Mouse (Mus musculus): ENCODE measurements at regions not wholly inside any gene's neighbourhood (a gene's known extent, or its start where the extent isn't known, plus 50 kb on each side); places are given as distances from the start of the nearest gene placed in this dataset.

DNA sequence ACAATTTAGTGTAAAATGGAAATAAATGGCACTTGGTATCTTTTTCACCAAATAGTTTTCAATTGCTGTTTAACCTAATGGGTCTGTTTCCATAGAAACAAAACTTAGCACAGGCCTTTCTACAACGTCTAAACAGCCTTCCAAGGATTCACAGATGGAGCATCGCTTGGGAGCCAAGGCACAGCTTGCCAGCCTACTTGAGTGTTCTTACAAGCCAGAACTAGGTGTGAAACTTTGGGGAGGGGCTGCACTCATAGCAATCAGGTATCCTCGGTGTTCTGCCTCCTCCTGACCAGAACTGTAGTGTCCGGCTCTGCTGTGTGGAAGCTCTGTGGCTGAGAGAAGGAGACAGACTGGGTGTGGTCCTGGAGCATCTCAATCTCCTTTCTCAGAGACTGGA, 99.1 kb upstream of the Far2 start:
- TF ChIP-seq CTCF (conservative IDR thresholded peaks at IDR 0.05 in 1 of 2, IDR thresholded peaks at IDR 0.05 in 1 of 2; ENCODE audit: low read depth in 2 of 2, low read length in 2 of 2) (no peak), TBP (conservative IDR thresholded peaks at IDR 0.05; ENCODE audit: low read depth, low read length) (no peak), ZKSCAN1 (IDR thresholded peaks at IDR 0.05; ENCODE audit: borderline replicate concordance, low read depth, low read length) (no peak), E2F4 (IDR thresholded peaks at IDR 0.05; ENCODE audit: insufficient replicate concordance, low read depth, low read length) (no peak), MAFK (IDR thresholded peaks at IDR 0.05; ENCODE audit: insufficient replicate concordance, low read length) (no peak), SIN3A (IDR thresholded peaks at IDR 0.05; ENCODE audit: low read length) (no peak), POLR2A (IDR thresholded peaks at IDR 0.05; ENCODE audit: low read depth, low read length) (no peak), USF1 (IDR thresholded peaks at IDR 0.05; ENCODE audit: low read depth, low read length) (no peak), TCF12 (IDR thresholded peaks at IDR 0.05; ENCODE audit: low read depth, low read length) (no peak), EP300 (IDR thresholded peaks at IDR 0.05; ENCODE audit: low read length) (no peak), IRF4 (IDR thresholded peaks at IDR 0.05; ENCODE audit: low read depth, low read length) (no peak), ELF1 (IDR thresholded peaks at IDR 0.05; ENCODE audit: low read depth, low read length) (no peak)

Measured in CH12.LX (cell line).